Mouse (Mus musculus): ENCODE measurements around the gene Usp54.
A peak's percentile ranks its signal among the peaks of the same experiment; 100 is the strongest.
"Not testable (repeated sequence)": the region's sequence is repeated elsewhere in the genome, so short reads cannot be mapped to it uniquely, and the experiment has no call there.

The Usp54 gene

DNA sequence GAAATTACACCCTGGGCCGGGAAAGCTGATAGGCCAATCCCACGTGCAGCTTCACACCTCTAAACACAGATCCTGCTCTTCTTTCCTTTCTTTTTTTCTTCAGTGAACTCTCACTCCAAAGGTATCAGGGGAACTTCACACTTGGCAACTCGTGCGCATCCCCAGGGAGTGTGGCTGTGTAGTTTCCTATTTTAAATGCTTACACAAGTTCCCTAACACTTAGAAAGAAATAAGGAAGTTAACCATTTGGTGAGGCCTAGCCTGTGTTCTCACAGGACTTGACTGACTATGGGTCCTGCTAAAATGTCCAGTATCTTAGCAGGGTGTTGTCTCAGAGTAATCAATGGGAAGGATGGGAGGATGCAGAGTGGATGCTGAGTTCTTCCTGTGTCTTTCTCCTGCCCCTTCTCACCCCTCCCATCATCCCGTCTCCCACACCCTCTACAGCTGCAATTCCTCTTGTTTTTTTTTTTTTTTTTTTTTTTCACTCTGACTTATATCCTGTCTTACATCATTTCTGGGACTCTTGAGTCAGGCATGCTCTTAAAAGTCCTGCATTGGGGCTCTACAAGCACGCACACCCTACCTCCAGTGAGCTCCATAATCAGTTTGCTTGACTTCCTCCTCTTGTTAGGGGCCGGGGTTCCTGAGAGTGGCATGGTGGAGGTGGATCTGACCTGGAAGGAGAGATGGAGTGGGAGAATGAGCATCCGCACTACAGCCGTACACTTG is 14.0 kb upstream of the Usp54 start:
- DNase-seq (ENCODE audit: low read depth, low spot score), result no peak

DNA sequence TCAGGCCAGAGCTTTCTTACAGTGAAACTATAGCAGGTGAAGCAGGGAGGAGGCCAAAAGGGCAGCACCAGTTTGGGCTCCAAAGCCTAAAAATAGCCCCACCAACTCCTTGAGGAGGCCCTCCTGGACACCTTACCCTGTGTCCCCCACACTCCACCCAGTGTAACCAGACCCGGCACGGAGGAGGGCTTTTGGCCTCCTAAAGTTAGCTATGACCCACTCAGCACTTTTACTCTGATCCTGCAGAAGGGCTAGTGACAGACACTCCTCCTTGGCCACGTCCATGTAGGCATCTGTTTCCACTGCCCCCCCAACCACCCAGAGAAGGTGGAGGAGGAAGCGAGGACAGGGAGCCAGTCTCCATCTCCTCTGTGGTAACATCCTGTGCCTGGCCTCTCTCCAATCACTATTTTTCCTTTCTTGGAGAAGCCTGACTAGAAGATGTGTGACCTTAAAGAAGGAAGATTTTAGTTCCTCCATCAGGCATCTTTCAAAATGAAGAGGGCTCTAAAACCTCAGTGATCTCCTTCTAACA is 10.9 kb upstream of the Usp54 start:
- DNase-seq (ENCODE audit: low read depth, low spot score), result no peak

DNA sequence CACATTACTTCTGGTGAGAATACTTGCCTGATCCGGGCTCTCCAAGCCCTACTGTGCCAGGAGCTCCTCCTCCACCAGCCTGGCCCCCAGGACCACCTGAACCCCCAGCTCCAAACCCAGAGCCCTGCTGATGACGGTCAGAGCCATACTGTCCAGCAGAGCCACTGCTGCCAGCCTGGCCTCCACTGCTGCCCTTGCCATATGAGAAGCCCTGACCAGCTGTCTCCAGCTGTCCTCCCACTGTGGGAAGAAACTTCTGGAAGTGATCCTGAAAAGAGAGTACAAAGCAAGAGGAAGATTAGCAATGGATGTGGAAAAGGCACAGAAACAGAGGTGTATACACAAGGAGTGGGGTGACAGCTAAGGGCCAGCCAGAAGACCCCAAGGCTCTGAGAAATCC is 10.1 kb upstream of the Usp54 start:
- DNase-seq (ENCODE audit: low read depth, low spot score), result no peak

DNA sequence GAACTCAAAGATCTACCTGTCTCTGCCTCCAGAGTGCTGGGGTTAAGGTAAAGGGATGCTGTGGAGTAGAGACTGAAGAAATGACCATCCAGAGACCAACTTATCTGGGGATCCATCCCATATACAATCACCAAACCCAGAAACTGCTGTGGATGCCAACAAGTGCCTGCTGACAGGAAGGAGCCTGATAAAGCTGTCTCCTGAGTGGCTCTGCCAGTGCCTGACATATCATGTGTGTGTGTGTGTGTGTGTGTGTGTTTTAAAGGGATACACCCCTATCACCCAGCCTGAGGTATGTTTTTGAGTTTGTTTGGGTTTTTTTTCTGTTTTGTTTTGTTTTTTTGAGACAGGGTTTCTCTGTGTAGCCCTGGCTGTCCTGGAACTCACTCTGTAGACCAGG is 5.5 kb upstream of the Usp54 start:
- no peak for DNase-seq (ENCODE audit: low read depth, low spot score)

DNA sequence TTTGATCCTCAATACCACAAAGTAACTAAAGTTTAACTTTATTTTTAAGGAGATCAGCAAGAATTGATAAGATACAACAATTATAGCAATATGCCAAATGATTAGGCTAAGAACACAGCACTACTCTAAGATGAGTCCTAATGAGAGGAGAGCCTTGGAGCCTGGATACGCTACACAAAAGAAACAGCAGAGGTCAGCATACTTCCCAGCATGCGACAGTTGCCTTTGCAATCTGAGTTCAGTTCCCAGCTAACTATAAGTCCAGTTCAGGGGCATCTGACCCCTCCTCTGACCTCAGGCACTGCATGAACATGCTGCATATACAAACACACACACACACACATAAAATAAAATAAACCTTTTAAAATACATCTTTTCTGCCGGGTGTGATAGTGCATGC is 4.7 kb upstream of the Usp54 start:
- DNase-seq (ENCODE audit: low read depth, low spot score), result no peak

DNA sequence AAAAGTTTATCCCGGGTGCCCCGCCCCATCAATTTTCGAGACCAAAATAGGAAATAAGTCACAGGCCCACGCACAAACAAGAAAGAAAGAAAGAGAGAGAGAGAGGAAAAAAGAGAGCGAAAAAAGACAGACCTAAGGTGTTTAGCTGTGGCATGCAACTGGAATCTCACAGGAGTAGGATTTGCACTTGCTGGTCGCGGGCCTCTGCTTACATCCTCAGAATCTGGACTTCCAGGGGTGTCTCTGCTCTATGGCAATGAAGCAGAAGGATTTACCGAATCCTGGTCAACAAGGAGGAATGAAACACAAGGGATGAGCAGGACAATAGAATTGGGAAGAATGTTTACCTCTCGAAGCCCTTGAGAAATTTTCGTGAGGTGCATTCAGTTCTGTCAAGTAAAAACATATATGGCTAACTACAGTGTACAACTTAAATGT is 594 bp upstream of the Usp54 start:
- peak; percentile 35 for DNase-seq (ENCODE audit: low read depth, low spot score)

DNA sequence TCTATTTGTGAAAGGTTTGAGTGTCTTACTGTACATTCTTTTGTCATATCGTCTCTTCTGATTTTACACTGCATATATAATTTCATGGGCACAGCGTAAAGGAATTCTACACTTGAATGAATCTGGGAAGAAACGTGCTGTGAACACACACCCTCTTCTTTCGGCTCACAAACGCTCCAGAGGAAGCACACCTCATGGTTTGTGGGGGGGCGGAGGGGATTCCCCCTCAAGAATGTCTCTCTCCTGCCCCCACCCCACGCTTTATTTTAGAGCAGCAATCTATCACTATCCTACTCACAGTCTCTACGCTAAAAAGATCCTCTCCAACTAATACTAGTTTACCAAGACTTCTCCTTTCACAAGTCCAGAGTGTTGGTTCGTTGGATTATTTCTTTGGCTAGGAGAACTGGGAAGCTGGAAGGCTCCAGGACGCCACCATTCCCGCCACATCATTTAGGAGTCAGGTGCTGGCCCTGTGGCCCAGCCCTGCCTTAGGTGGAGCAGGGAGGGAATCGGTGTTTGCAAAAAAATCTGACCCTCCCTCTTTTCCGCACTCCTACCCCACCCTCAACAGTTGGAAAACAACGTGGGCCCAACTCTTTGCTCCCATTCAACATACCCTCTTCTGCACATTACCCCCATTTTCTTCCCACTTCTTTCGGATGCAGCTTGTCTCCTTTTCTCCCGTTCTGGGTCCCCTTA is 794 bp downstream of the Usp54 start:
- peak; percentile 91 for DNase-seq (ENCODE audit: low read depth, low spot score)

DNA sequence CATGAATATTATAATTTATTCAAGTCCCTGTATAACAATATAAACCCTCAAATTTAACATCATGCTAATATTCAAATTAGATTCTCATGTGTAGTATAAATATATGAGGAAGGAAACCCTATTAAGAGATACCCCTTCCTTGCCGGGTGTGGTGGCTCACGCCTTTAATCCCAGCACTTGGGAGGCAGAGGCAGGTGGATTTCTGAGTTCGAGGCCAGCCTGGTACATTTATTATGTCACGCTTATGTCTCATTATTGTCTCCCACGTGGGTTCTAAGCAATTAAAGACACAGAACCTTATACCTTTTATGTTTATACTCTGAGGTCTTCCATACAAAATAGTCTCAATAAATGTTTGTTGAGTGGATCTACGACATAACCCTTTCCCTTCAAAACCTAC is 2.2 kb downstream of the Usp54 start:
- no peak for DNase-seq (ENCODE audit: low read depth, low spot score)

DNA sequence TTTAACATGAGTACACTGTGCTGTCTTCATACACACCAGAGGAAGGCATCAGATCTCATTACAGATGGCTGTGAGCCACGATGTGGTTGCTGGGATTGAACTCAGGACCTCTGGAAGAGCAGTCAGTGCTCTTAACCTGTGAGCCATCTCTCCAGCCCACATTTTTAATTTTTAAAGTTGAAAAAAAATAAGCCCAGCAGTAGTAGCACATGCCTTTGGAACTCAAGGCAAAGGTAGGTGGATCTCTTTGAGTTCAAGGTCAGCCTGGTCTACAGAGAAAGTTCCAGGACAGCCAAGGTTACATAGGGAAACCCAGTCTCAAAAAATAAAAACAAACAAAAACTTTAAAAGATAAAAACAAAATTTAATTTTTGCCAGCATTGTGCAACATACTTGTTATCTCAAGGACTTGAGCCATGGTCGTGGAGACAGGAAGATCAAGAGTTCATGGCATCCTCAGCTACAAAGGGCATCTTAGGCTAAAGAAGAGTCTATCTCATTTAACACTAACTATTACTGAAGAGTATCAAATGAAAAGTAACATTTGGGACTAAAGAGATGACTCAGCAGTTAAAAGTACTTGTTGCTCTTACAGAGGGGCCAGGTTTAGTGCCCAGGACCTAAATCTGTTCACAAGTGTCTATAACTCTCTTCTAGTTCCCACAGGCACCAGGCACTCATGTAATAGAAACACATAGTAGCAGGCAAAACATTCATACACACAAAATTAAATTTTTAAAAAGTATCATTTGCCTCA is 2.9 kb downstream of the Usp54 start:
- no peak for DNase-seq (ENCODE audit: low read depth, low spot score)

DNA sequence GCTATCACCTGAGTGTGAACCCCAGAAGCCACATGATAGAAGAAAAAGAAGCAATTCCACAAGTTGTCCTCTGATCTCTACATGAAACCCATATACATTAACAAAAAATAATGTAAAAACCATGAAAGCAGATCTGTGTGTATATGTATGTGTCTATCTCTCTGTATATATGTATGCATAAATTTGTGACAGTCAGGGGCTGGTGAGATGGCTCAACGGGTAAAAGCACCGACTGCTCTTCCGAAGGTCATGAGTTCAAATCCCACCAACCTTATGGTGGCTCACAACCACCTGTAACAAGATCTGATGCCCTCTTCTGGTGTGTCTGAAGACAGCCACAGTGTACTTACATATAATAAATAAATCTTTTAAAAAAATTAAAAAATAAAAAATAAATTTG is 3.9 kb downstream of the Usp54 start:
- DNase-seq (ENCODE audit: low read depth, low spot score), result not testable (repeated sequence)

DNA sequence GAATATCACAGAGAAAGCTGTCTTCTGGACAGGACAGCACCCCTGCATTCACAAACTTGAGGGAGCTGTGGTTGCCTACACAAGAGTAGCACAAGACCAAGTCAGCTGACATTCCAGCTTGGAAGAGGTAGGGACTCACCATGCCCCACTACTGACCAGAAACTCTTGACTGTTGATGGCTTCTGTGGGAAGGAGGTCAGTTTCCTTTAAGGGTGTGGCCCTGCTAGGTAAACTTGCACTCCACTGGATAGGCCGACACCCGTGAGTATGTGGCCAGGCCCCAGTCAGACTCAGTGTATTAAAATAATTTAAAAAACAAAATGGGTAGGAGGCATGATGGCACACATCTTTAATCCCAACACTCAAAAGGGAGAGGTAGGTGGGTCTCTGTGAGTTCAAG is 5.3 kb downstream of the Usp54 start:
- DNase-seq (ENCODE audit: low read depth, low spot score), result no peak

DNA sequence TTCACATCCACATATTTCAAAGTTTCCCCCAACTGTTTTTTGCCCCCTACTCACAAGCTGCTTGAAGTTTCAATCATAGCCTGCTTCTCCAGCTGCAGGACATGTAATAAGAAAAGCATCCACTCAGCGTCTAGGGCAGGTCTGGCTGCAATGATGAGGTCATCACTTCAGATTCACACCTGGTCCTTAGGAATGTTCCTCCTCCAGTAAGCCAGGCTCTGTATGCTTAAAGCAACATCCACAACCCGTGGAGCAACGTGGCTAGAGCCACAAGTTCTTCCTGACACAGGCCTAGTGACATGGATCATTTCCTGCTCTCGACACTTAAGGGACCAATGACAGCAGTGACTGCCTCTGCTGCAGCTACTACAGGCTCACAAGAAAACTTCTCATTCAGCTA is 9.6 kb downstream of the Usp54 start:
- peak; percentile 33 for DNase-seq (ENCODE audit: low read depth, low spot score)

DNA sequence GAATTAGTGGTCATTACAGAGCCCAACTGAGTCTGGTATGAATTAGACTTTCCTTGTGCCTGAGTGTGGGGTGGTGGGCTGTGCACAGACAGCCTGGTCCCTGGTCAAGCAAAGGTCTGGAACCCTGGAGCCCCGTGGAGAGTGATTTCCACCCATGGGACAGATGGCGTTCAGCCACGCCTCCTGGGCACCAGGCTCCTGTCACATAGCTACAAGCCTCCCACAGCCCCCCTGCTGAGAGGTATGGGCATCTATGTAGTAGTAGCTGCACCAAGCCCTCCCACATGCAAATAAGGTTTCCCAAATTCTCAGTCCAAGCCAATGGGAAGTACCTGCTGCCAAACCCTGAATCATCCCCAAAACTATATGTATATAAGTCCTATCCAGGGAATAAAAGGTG is 13.9 kb downstream of the Usp54 start:
- DNase-seq (ENCODE audit: low read depth, low spot score), result peak; percentile 18

DNA sequence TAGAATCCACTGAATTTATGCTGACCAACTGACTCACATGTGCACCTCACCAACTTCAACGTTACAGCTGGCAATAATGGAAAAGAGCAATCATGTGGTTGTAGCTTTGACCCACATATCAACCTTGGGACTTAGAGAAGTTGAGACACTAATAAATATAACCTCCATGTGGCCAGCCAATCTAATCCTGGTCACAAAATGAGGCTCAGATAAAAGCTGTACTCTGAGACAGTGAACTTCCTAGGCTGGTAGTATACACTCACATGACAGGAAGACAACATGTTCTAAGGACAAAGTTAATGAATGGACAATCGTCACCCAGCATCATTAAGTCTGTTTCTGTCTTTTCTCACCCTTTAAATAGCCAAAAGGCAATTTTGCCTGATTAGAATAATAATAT is 14.4 kb downstream of the Usp54 start:
- no peak for DNase-seq (ENCODE audit: low read depth, low spot score)

DNA sequence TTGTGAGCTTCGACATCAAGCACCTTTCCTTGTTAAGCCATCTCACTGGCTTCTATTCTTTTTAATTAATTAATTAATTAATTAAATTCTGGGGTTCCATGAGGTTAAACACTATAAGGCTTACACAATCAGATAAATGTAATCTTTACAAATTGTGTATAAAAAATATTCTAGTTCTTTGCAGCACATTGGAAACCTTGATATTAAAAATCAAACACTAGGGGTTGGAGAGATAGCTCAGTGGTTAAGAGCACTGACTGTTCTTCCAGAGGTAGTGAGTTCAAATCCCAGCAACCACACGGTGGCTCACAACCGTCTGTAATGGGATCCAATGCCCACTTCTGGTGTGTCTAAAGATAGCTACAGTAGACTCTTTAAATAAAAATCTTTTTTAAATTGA is 18.0 kb downstream of the Usp54 start:
- no peak for DNase-seq (ENCODE audit: low read depth, low spot score)

DNA sequence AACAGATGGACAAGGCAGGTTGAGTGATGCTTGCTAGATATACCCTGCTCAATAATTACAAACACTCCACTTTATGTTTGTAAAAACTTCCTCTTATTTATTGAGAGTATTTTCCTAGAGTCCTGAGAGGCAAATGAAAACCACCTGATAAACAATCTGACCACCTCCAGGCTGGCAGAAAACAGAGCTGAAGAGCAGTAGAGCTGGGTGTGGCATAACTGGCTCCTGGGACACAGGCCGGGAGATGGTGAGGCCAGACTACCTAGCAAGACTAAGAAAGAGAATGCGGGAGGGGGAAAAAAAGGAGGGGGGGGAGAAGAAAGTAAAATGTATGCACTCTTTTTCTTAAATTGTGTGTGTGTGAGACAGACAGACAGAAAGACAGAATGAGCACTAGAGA is 18.5 kb downstream of the Usp54 start:
- no peak for DNase-seq (ENCODE audit: low read depth, low spot score)

DNA sequence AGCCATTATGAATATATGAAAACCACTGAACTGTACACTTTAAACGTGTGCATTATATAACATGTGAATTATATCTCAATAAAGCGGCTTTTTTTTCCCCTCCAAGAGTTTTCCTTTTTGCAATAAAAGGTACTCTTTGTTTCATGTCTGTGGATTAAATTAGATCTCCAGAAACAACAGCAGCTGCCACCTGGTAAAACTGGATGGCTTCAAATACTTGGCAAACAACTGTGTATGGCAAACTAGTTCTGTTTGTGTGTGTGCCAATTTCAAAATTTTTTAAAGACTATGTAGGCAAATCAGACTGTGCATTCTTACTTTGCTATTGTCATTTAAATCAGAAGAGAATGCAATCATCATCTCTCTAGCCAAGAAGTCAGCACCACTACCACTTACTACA is 19.0 kb downstream of the Usp54 start:
- DNase-seq (ENCODE audit: low read depth, low spot score), result no peak

DNA sequence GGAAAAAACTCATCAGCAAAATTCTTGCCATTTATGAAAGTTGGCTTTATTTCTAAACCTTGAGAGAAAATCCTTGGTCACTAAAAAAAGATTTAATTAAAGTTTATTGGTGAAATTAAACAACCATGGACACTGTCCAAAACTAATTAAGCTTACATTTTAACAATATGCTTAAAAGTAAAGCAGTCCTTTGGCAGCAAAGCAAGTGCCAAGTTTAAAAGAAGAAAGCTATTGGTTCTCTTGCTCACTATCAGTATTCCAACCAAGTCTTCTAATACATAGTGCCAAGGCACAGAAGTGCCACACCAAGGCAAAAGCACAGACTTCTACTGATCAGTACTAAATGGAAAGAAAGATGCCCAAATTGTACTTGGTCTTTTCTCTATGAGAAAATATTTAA is 21.7 kb downstream of the Usp54 start:
- no peak for DNase-seq (ENCODE audit: low read depth, low spot score)

DNA sequence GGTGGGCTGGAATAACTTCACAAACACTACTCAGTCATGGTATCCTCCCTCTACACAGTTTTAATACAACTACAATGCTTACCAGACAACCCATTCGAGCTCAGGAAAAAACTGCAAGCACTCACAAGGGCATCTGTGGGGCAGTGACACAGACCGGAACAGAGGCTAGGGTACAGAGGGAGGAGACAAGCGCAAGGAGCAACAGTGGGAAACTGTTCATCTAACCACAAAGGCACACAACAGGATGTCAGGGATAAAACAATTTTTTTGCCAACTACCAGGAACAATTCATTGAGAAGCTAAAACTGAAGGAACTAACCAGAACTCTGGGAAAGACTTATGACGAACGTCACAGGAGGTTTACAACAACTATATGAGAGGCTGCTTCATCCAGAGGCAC is 22.7 kb downstream of the Usp54 start:
- DNase-seq (ENCODE audit: low read depth, low spot score), result no peak

DNA sequence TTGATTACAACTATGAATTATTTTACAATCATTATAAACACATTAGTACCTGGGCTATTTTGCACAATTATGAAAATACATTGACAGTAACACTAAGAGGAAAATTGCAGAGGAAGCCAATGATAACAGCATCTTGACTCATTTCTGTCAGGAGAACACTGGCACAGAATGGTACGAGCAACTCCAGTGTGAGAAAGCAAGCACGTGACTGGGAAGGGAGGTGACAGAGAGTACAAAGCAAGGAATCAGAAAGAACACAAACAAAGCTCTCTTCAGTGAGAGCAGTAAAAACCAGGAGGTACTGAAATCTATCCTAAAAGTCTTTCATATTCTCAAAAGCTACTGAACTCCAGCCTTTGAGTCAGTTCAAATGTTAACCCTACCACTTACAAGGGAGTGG is 24.4 kb downstream of the Usp54 start:
- DNase-seq (ENCODE audit: low read depth, low spot score), result peak; percentile 69

DNA sequence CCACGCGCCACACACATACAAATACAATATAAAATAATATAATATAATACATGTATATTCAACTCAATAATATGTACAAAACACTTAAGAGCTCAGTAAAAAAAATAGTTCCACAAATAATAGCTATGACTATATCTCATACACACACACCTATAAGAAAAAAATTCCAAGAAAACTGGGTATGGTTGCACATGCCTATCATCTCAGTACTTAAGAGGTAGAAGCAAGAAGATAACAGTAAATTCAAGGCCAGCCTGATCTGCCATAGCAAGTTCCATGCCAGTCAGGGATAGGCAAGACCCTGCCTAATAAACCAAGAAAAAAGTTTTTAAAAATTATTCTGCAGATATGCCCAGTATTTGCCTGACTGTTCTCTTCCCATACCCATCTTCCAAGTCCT is 25.8 kb downstream of the Usp54 start:
- no peak for DNase-seq (ENCODE audit: low read depth, low spot score)

DNA sequence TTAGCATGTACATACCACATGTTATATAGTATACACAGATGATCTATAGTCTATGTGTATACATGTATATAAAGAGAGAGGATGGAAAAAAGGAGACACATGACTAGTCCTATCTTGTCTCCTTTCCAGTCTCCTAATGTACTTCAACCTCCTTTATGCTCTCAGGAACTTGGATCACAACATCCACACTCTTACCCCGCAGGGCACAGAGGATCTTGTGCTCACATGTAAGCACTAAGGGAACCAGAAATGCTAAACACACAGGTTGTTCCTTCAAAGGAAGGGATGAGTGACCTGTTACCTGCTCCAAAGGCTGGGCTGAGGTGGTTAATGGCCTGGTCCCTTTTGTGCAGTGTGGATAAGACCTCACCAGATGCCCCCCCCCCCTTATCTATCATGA is 28.0 kb downstream of the Usp54 start:
- no peak for DNase-seq (ENCODE audit: low read depth, low spot score)

DNA sequence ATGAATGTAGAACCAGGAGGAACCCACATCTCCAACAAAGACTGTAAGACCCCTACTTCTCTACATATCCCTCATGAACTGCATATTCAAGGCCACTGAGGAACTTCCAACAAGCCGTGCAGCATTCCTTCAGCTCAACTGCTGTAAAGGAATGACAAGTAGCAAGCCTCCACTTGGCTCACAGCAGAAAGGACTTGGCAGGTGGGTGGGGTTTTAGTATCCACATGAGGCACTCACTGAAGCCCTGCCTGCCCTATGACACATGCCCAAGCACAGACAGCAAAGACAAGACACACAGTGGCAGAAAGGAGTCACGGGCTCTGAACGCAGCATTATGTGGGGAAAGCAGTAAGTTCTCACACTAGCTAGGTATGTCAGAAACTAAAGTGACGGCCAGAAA is 30.7 kb downstream of the Usp54 start:
- peak; percentile 44 for DNase-seq (ENCODE audit: low read depth, low spot score)

Data from R1 (cell line).